Mouse (Mus musculus) liver, postnatal 0 days (tissue): Measurements from ENCODE around the gene Psg20. TPM values are rescaled to one million over a fixed set of nuclear protein-coding genes. Genes with fewer than 3 reads are reported as not detected.
A peak's percentile ranks its signal among the peaks of the same experiment; 100 is the strongest.
"Not testable (repeated sequence)": the region's sequence is repeated elsewhere in the genome, so short reads cannot be mapped to it uniquely, and the experiment has no call there.

ENCODE experiments used
- ATAC-seq: fragments of 200-750 bp; cut with Nextera tagmentation; 2 replicates; pipeline ENCODE4 v1.8.0; 2017; ENCODE audit warnings: mild to moderate bottlenecking, moderate library complexity
- DNase-seq: peaks from one replicate; pipeline ENCODE4 v3.0.0-alpha.2; 2016
- H3K27ac ChIP-seq: fragments of 300-500 bp; sonication (generic); 2 replicates; pipeline ENCODE4 v1.5.1; 2014; ENCODE audit warnings: antibody characterized with exemption, moderate library complexity, mild to moderate bottlenecking, low read depth
- H3K27me3 ChIP-seq: fragments of 300-500 bp; sonication (generic); 2 replicates; pipeline ENCODE4 v1.6.1; 2014; ENCODE audit warnings: low read length, control low read depth, mixed read lengths; ENCODE audit not compliant: insufficient read depth
- H3K36me3 ChIP-seq: fragments of 300-500 bp; sonication (generic); replicated peaks from 2 replicates; pipeline ENCODE4 v1.6.1; 2014; ENCODE audit warnings: mild to moderate bottlenecking, control low read depth, low read length, moderate library complexity, mixed read lengths; ENCODE audit not compliant: insufficient read depth
- H3K4me1 ChIP-seq: fragments of 300-500 bp; sonication (generic); 2 replicates; pipeline ENCODE4 v1.6.1; 2014; ENCODE audit warnings: antibody characterized with exemption, mild to moderate bottlenecking, control low read depth; ENCODE audit not compliant: insufficient read depth
- H3K4me2 ChIP-seq: fragments of 300-500 bp; sonication (generic); 2 replicates; pipeline ENCODE4 v1.6.1; 2014; ENCODE audit warnings: low read depth, mild to moderate bottlenecking, low read length, moderate library complexity, mixed read lengths
- H3K4me3 ChIP-seq: fragments of 300-500 bp; sonication (generic); 2 replicates; pipeline ENCODE4 v1.5.1; 2014; ENCODE audit warnings: low read depth, low read length
- H3K9ac ChIP-seq: fragments of 300-500 bp; sonication (generic); replicated peaks from 2 replicates; pipeline ENCODE4 v1.6.1; 2014; ENCODE audit warnings: mild to moderate bottlenecking, moderate library complexity
- H3K9me3 ChIP-seq: fragments of 300-500 bp; sonication (generic); 2 replicates; pipeline ENCODE4 v1.6.1; 2016; ENCODE audit warnings: mild to moderate bottlenecking, control low read depth, low read length, mixed read lengths
- CTCF ChIP-seq: sonication (generic); IDR thresholded peaks from 2 replicates; pipeline ENCODE4 v1.5.1; 2016; ENCODE audit warnings: antibody characterized with exemption, low read depth
- EP300 ChIP-seq: IDR thresholded peaks from 2 replicates; pipeline ENCODE4 v1.6.1; 2016; ENCODE audit warnings: antibody characterized with exemption, low read depth, mild to moderate bottlenecking
- WGBS: fragments of 180-500 bp; shearing (Covaris S2); extraction: QIAGEN DNeasy Blood & Tissue Kit; methylation state at CpG from one replicate; pipeline ENCODE4 v1.1.7; 2014; ENCODE audit not compliant: insufficient replicate concordance; 5-methylcytosine and 5-hydroxymethylcytosine counted together
- polyA plus RNA-seq: library from polyadenylated mRNA; unstranded; fragments of >200 nt; fragmentation: Nextera tagmentation; extraction: Ambion mirVana; gene quantifications from 2 replicates; pipeline ENCODE4 v1.2.1, GENCODE M21; 2015

The Psg20 gene
- polyA plus RNA-seq, 1 experiment from 2014 or later: not detected

GRCm38 (mm10) chr7:18715546-18715945 is 29.6 kb upstream of the Psg20 start:
- Histone ChIP-seq H3K4me2 (no peak overlapping the region), H3K36me3 (no peaks in the 10 kb centered on the region), H3K9ac (no peak overlapping the region), H3K9me3 (no peaks in the 10 kb centered on the region), H3K27ac (no peak overlapping the region), H3K27me3 (no peaks in the 10 kb centered on the region), H3K4me3 (no peak overlapping the region), H3K4me1 (no peaks in the 10 kb centered on the region)
- DNase-seq: no peak
- no peak for ATAC-seq
- no peak for TF ChIP-seq EP300
- TF ChIP-seq CTCF: no peak
- 72% methylated on average over 4 of the region's 4 CpGs for WGBS

GRCm38 (mm10) chr7:18710846-18711245 is 24.9 kb upstream of the Psg20 start:
- no peak overlapping the region for H3K4me3 ChIP-seq
- H3K9ac ChIP-seq: no peak overlapping the region
- 63% methylated on average over 1 of the region's 1 CpGs for WGBS
- no peak for ATAC-seq
- H3K4me1 ChIP-seq: no peaks in the 10 kb centered on the region
- DNase-seq: no peak
- no peak overlapping the region for H3K27ac ChIP-seq
- H3K4me2 ChIP-seq: no peak overlapping the region
- no peaks in the 10 kb centered on the region for H3K27me3 ChIP-seq
- no peaks in the 10 kb centered on the region for H3K36me3 ChIP-seq
- H3K9me3 ChIP-seq: no peaks in the 10 kb centered on the region
- no peak for TF ChIP-seq CTCF
- no peak for TF ChIP-seq EP300

GRCm38 (mm10) chr7:18710331-18710730 is 24.3 kb upstream of the Psg20 start:
- WGBS: 67% methylated on average over 4 of the region's 4 CpGs
- not testable (repeated sequence) for H3K36me3 ChIP-seq, DNase-seq

GRCm38 (mm10) chr7:18685586-18685985 is 399 bp downstream of the Psg20 start:
- Histone ChIP-seq H3K9ac (no peak overlapping the region), H3K36me3 (no peaks in the 10 kb centered on the region), H3K4me2 (no peak overlapping the region), H3K9me3 (no peaks in the 10 kb centered on the region), H3K27ac (no peak overlapping the region), H3K27me3 (no peaks in the 10 kb centered on the region), H3K4me1 (no peaks in the 10 kb centered on the region), H3K4me3 (no peak overlapping the region)
- ATAC-seq (no peak), DNase-seq (no peak)
- TF ChIP-seq CTCF (no peak), EP300 (no peak)

More at GRCm38 (mm10) chr7:18710331-18710730, 24.3 kb upstream of the Psg20 start:
- H3K4me2 ChIP-seq, ATAC-seq, H3K27me3 ChIP-seq, H3K27ac ChIP-seq, H3K9ac ChIP-seq, H3K4me3 ChIP-seq, H3K9me3 ChIP-seq, H3K4me1 ChIP-seq: not testable (repeated sequence)
- TF ChIP-seq CTCF: peak; percentile 51

- Histone ChIP-seq H3K9me3 (no peaks in the 10 kb centered on the region), H3K27me3 (no peaks in the 10 kb centered on the region), H3K36me3 (no peaks in the 10 kb centered on the region), H3K9ac (no peak overlapping the region), H3K4me2 (no peak overlapping the region), H3K27ac (no peak overlapping the region), H3K4me3 (no peak overlapping the region), H3K4me1 (no peaks in the 10 kb centered on the region)
- ATAC-seq: no peak
- WGBS: 53% methylated on average over 2 of the region's 2 CpGs
- TF ChIP-seq CTCF (peak; percentile 71), EP300 (no peak)
- DNase-seq: peak; percentile 16
Measured at GRCm38 (mm10) chr7:18679772-18680171, 6.2 kb downstream of the Psg20 start.

- H3K36me3 ChIP-seq, H3K9ac ChIP-seq, ATAC-seq, H3K9me3 ChIP-seq, DNase-seq, H3K27ac ChIP-seq, H3K4me1 ChIP-seq, H3K4me2 ChIP-seq, H3K4me3 ChIP-seq, H3K27me3 ChIP-seq: not testable (repeated sequence)
- no CpG with 5 or more reads among the region's 2 CpGs for WGBS
Measured at GRCm38 (mm10) chr7:18656625-18657024, 29.4 kb downstream of the Psg20 start, which contains the start of gene Psg21. Gene Psg21, minus strand, starts transcription at chr7:18656725.

GRCm38 (mm10) chr7:18626921-18627320 is 59.1 kb downstream of the Psg20 start:
- not testable (repeated sequence) for H3K4me3 ChIP-seq, H3K4me2 ChIP-seq, H3K4me1 ChIP-seq, H3K27ac ChIP-seq, H3K9me3 ChIP-seq, H3K36me3 ChIP-seq, H3K9ac ChIP-seq, ATAC-seq, H3K27me3 ChIP-seq, DNase-seq
- 67% methylated on average over 8 of the region's 8 CpGs for whole genome bisulfite sequencing

Other genes with a start within 250 kb of the Psg20 start
- not detected in 2 replicates for gene Psg26, start 202.0 kb downstream of the Psg20 start, polyA plus RNA-seq
- gene Psg25, start 153.9 kb downstream of the Psg20 start, polyA plus RNA-seq: not detected in 2 replicates
- gene Psg27, start 118.9 kb downstream of the Psg20 start, polyA plus RNA-seq: not detected in 2 replicates
- gene Psg23, start 69.7 kb downstream of the Psg20 start, polyA plus RNA-seq: not detected in 2 replicates
- gene Psg21, start 29.5 kb downstream of the Psg20 start, polyA plus RNA-seq: not detected in 2 replicates
- gene Psg22, start 31.9 kb upstream of the Psg20 start, polyA plus RNA-seq: 0.23 and 0.33 TPM in 2 replicates
- gene Psg19, start 112.3 kb upstream of the Psg20 start, polyA plus RNA-seq: not detected in 2 replicates
- gene Psg17, start 135.4 kb upstream of the Psg20 start, polyA plus RNA-seq: not detected in 2 replicates
- 0.17 and 0.36 TPM in 2 replicates for gene Mill2, start 153.8 kb upstream of the Psg20 start, polyA plus RNA-seq
- gene Pglyrp1, start 185.1 kb upstream of the Psg20 start, polyA plus RNA-seq: 118 and 119 TPM in 2 replicates
- 5.6 and 7.5 TPM in 2 replicates for gene Ccdc61, start 224.2 kb upstream of the Psg20 start, polyA plus RNA-seq
- 0.08 and 0.12 TPM in 2 replicates for gene Nova2, start 239.7 kb upstream of the Psg20 start, polyA plus RNA-seq